10 mouse cellular contexts compared by ENCODE assay signal in the genomic region with DNA sequence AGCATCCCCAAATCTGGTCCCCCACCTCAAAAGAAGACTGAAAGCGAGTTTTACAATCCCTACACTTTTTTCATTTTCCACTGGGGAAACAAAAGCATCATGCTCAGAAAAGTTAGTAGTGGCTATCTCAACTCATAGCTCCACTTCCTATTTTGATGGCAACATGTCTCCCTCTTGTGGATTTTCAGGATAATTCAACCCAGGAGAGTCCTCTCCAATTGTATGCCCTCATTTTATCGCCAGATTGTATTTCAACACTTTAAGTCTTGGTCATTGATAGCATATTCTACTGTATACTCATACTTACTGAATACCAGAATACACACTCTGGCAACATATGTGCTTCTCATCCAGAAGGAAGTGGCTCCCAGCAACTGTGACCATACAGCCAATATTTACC.
DNase-seq lines count a peak whose midpoint lies in the region; ATAC-seq lines count a peak whose summit lies in the region.
"Had no signal": no experiment of that assay in that cellular context is flagged by ENCODE, and none has a peak within 500 bp of the region (broad histone marks: within the 10 kb centered on the region; RNA-seq: fewer than 3 reads in every experiment).

No protein-coding gene starts in this region.

- H3K4me2 ChIP-seq in embryonic facial prominence, embryonic 11.5 days (ENCODE audit: low read depth, low read length): no peak overlapping the region
- H3K4me2 ChIP-seq: midbrain, embryonic 12.5 days had no signal

- 51% methylated on average over 2 of the region's 2 CpGs for WGBS in embryonic facial prominence, embryonic 11.5 days
- WGBS in embryonic facial prominence, embryonic 10.5 days: 49% methylated on average over 2 of the region's 2 CpGs

- H3K27me3 ChIP-seq in embryonic facial prominence, embryonic 11.5 days (ENCODE audit: control insufficient read depth, insufficient read depth, low read length): no peaks in the 10 kb centered on the region
- no peaks in the 10 kb centered on the region for H3K27me3 ChIP-seq in embryonic facial prominence, embryonic 10.5 days (replicated peaks; ENCODE audit: low read depth, poor library complexity, severe bottlenecking)
- H3K27me3 ChIP-seq: midbrain, embryonic 12.5 days had no signal

- intact Hi-C loops in left cerebral cortex, postnatal 14 days (cut with DNase I): no loop called here
- intact Hi-C loops in left cerebral cortex, postnatal 36 days (cut with DNase I): no loop called here

- no peaks in the 10 kb centered on the region for H3K4me1 ChIP-seq in embryonic facial prominence, embryonic 11.5 days (ENCODE audit: control insufficient read depth, insufficient read depth, low read length)
- no peaks in the 10 kb centered on the region for H3K4me1 ChIP-seq in embryonic facial prominence, embryonic 10.5 days
- H3K4me1 ChIP-seq: midbrain, embryonic 12.5 days had no signal

- no peak overlapping the region for H3K27ac ChIP-seq in embryonic facial prominence, embryonic 11.5 days (replicated peaks; ENCODE audit: low read depth, low read length)
- no peak overlapping the region for H3K27ac ChIP-seq in embryonic facial prominence, embryonic 10.5 days (replicated peaks)
- H3K27ac ChIP-seq: midbrain, embryonic 12.5 days had no signal

- H3K36me3 ChIP-seq in embryonic facial prominence, embryonic 11.5 days (replicated peaks; ENCODE audit: control insufficient read depth, insufficient read depth, low read depth, low read length): no peaks in the 10 kb centered on the region
- no peaks in the 10 kb centered on the region for H3K36me3 ChIP-seq in embryonic facial prominence, embryonic 10.5 days (replicated peaks)
- H3K36me3 ChIP-seq: midbrain, embryonic 12.5 days had no signal

- no peak overlapping the region for H3K9ac ChIP-seq in embryonic facial prominence, embryonic 11.5 days (replicated peaks; ENCODE audit: low read length)
- H3K9ac ChIP-seq: midbrain, embryonic 12.5 days had no signal

- no peaks in the 10 kb centered on the region for H3K9me3 ChIP-seq in embryonic facial prominence, embryonic 11.5 days (replicated peaks; ENCODE audit: control insufficient read depth, low read length)
- no peaks in the 10 kb centered on the region for H3K9me3 ChIP-seq in embryonic facial prominence, embryonic 10.5 days
- H3K9me3 ChIP-seq: midbrain, embryonic 12.5 days had no signal

- H3K4me3 ChIP-seq in embryonic facial prominence, embryonic 11.5 days (ENCODE audit: low read depth, low read length): no peak overlapping the region
- no peak overlapping the region for H3K4me3 ChIP-seq in embryonic facial prominence, embryonic 10.5 days
- H3K4me3 ChIP-seq: midbrain, embryonic 12.5 days had no signal

- ATAC-seq in embryonic facial prominence, embryonic 11.5 days (replicated peaks; ENCODE audit: insufficient number of reproducible peaks, low FRiP score, low TSS enrichment, low read depth): 0 out of 2 replicates have a peak, but pooled peaks have one; percentile 14

- DNase-seq in embryonic facial prominence, embryonic 11.5 days (ENCODE audit: low spot score): peak; percentile 36
- DNase-seq in embryonic facial prominence, embryonic 10.5 days (ENCODE audit: low spot score): no peak
- peak; percentile 21 to 55 for DNase-seq in left cerebral cortex, postnatal 14 days (ENCODE audit: low spot score in 2 of 2)
- DNase-seq in left cerebral cortex, postnatal 36 days (ENCODE audit: low spot score in 2 of 2): no peak
- peak; percentile 50 for DNase-seq in NIH3T3 (ENCODE audit: low read depth)
- peak; percentile 5 for DNase-seq in hindlimb bud, embryonic 11.5 days (ENCODE audit: extremely low spot score, low read depth, low spot score)
- DNase-seq in thymus, adult 18-20 months: no peak
- no peak for DNase-seq in B cell, adult 2 months
- DNase-seq: cerebellum, adult 11 months had no signal

Comparison
In these comparisons a context has a peak if more than half of its experiments do, and no peak if none do; other contexts are left out.
1. DNase-seq: peak in embryonic facial prominence, embryonic 11.5 days (single experiment), left cerebral cortex, postnatal 14 days (2 of 2), NIH3T3 (single experiment) and hindlimb bud, embryonic 11.5 days (single experiment); none in embryonic facial prominence, embryonic 10.5 days (single experiment), left cerebral cortex, postnatal 36 days (0 of 2), thymus, adult 18-20 months (0 of 2) and B cell, adult 2 months (0 of 2).